15 mouse cellular contexts compared by ENCODE assay signal in the genomic region with DNA sequence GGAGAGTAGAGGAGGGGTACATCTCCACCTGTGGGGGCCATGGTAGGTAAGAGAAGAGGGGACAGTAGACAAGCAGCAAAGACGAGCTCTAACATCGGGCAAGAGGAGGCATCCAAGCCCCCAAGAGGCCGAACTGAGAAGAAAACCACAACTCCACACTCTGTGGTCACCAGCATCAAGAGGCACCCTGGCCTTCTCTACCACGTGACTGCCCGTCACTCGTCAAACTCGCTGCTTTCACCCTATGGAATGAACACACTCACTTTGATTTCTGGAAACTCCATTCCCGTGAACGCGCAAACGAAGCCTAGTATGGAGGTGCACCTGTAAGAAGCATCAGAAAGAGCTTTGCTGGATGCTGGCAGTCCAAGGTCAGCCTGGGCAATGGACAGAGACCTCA.
"Had no signal": no experiment of that assay in that cellular context is flagged by ENCODE, and none has a peak within 500 bp of the region (broad histone marks: within the 10 kb centered on the region; RNA-seq: fewer than 3 reads in every experiment).

No protein-coding gene starts in this region.

- H3K36me3 ChIP-seq: intestine, embryonic 15.5 days; liver, embryonic 12.5 days; lung, embryonic 15.5 days; midbrain, embryonic 15.5 days; neural tube, embryonic 13.5 days; stomach, embryonic 15.5 days had no signal

- H3K27me3 ChIP-seq: intestine, embryonic 15.5 days; liver, embryonic 12.5 days; lung, embryonic 15.5 days; midbrain, embryonic 15.5 days; neural tube, embryonic 13.5 days; stomach, embryonic 15.5 days had no signal

- H3K9me3 ChIP-seq: intestine, embryonic 15.5 days; liver, embryonic 12.5 days; lung, embryonic 15.5 days; midbrain, embryonic 15.5 days; neural tube, embryonic 13.5 days; stomach, embryonic 15.5 days had no signal

- H3K9ac ChIP-seq: intestine, embryonic 15.5 days; liver, embryonic 12.5 days; lung, embryonic 15.5 days; midbrain, embryonic 15.5 days; neural tube, embryonic 13.5 days; stomach, embryonic 15.5 days had no signal

- H3K4me3 ChIP-seq: intestine, embryonic 15.5 days; layer of hippocampus, adult 2 months; liver, embryonic 12.5 days; lung, embryonic 15.5 days; midbrain, embryonic 15.5 days; neural tube, embryonic 13.5 days; stomach, embryonic 15.5 days had no signal

- DNase-seq: kidney, adult 18-20 months; kidney, postnatal 10 days; kidney, postnatal 4 days; left cerebral cortex, postnatal 4 days; lung, postnatal 14 days; retina, postnatal 1 day; thymus, postnatal 4 days had no signal

- H3K27ac ChIP-seq: intestine, embryonic 15.5 days; layer of hippocampus, adult 2 months; liver, embryonic 12.5 days; lung, embryonic 15.5 days; midbrain, embryonic 15.5 days; neural tube, embryonic 13.5 days; stomach, embryonic 15.5 days had no signal

- ATAC-seq: intestine, embryonic 15.5 days; liver, embryonic 12.5 days; midbrain, embryonic 15.5 days had no signal

- H3K4me1 ChIP-seq: intestine, embryonic 15.5 days; lung, embryonic 15.5 days; midbrain, embryonic 15.5 days; neural tube, embryonic 13.5 days; stomach, embryonic 15.5 days had no signal

- H3K4me2 ChIP-seq: intestine, embryonic 15.5 days; liver, embryonic 12.5 days; lung, embryonic 15.5 days; midbrain, embryonic 11.5 days; midbrain, embryonic 15.5 days; neural tube, embryonic 13.5 days; stomach, embryonic 15.5 days had no signal
